Mouse (Mus musculus): Measurements from ENCODE around the gene Cdkn3.

GRCm38 (mm10) chr14:46790723-46791122, 30.4 kb downstream of the Cdkn3 start:
- peak; percentile 61 for TF ChIP-seq FOSL1 (IDR thresholded peaks at IDR 0.05; ENCODE audit: insufficient read depth, low read length, poor library complexity, severe bottlenecking)
- no peak for TF ChIP-seq MYOD1 (IDR thresholded peaks at IDR 0.05; ENCODE audit: control insufficient read depth, insufficient read length, low read depth)
- no peak for TF ChIP-seq CTCF (IDR thresholded peaks at IDR 0.05; ENCODE audit: control insufficient read depth, insufficient read depth, insufficient read length)
- no peak for TF ChIP-seq MAX (IDR thresholded peaks at IDR 0.05)
- peak; percentile 70 for TF ChIP-seq USF1 (IDR thresholded peaks at IDR 0.05; ENCODE audit: low read depth)
- no peak for TF ChIP-seq CEBPB (IDR thresholded peaks at IDR 0.05; ENCODE audit: low read depth)
- no peak for TF ChIP-seq MYOG (IDR thresholded peaks at IDR 0.05; ENCODE audit: control insufficient read depth, extremely low read depth, insufficient read length)

Data from C2C12 (cell line).